Mouse (Mus musculus): ENCODE results near the gene Ralbp1. TPM values are rescaled to one million over a fixed set of nuclear protein-coding genes. Genes with fewer than 3 reads are reported as not detected.

Gene Ralbp1
- total RNA-seq, 2 experiments from 2014 or later = 39.4 to 41.1 TPM

- intact Hi-C loops (cut with DNase I) = no loop called here
- no peak for DNase-seq
These were observed 16.7 kb upstream of the Ralbp1 start for GRCm38 (mm10) chr17:65902281-65902680.

- intact Hi-C loops (cut with DNase I) = no loop called here
- DNase-seq = no peak
These were observed 10.4 kb upstream of the Ralbp1 start for GRCm38 (mm10) chr17:65896016-65896415.

GRCm38 (mm10) chr17:65889476-65889875 lies 3.9 kb upstream of the Ralbp1 start:
- intact Hi-C loops (cut with DNase I) = loop anchor here (10.0 kb wide), 1 partner anchor 1555 kb away; the partner anchor contains the start of gene Pja2
- no peak for DNase-seq

- peak in 1 of 2 experiments; percentile 15 for DNase-seq
These were observed 973 bp upstream of the Ralbp1 start for GRCm38 (mm10) chr17:65886571-65886970.

GRCm38 (mm10) chr17:65885398-65885696 lies 251 bp downstream of the Ralbp1 start:
- DNase-seq = no peak
- intact Hi-C loops (cut with DNase I) = loop anchor here (10.0 kb wide), 1 partner anchor 1551 kb away; the partner anchor contains the start of gene Pja2

More at GRCm38 (mm10) chr17:65886571-65886970, 973 bp upstream of the Ralbp1 start:
- intact Hi-C loops (cut with DNase I) = loop anchor here (10.0 kb wide), 1 partner anchor 1552 kb away; the partner anchor contains the start of gene Pja2

GRCm38 (mm10) chr17:65884691-65885397 lies 754 bp downstream of the Ralbp1 start:
- peak; percentile 97 to 98 for DNase-seq
- intact Hi-C loops (cut with DNase I) = loop anchor here (5.0 to 10.0 kb wide), 3 partner anchors 67 to 1550 kb away; partner anchors contain the start of genes Pja2, Twsg1 and Washc1

- intact Hi-C loops (cut with DNase I) = loop anchor here (5.0 to 10.0 kb wide), 3 partner anchors 68 to 1549 kb away; partner anchors contain the start of genes Pja2, Twsg1 and Washc1
- no peak for DNase-seq
These were observed 1.4 kb downstream of the Ralbp1 start for GRCm38 (mm10) chr17:65884061-65884669.

GRCm38 (mm10) chr17:65877026-65877425 lies 8.6 kb downstream of the Ralbp1 start:
- DNase-seq = no peak
- intact Hi-C loops (cut with DNase I) = no loop called here

- intact Hi-C loops (cut with DNase I) = no loop called here
- DNase-seq = no peak
These were observed 11.8 kb downstream of the Ralbp1 start for GRCm38 (mm10) chr17:65873834-65874233.

- DNase-seq = no peak
- intact Hi-C loops (cut with DNase I) = no loop called here
These were observed 12.4 kb downstream of the Ralbp1 start for GRCm38 (mm10) chr17:65873156-65873555.

GRCm38 (mm10) chr17:65872652-65873051 lies 12.9 kb downstream of the Ralbp1 start:
- DNase-seq = peak in 1 of 2 experiments; percentile 33

GRCm38 (mm10) chr17:65872051-65872450 lies 13.5 kb downstream of the Ralbp1 start:
- intact Hi-C loops (cut with DNase I) = no loop called here

More at GRCm38 (mm10) chr17:65872652-65873051, 12.9 kb downstream of the Ralbp1 start:
- intact Hi-C loops (cut with DNase I) = no loop called here

GRCm38 (mm10) chr17:65871641-65872041 lies 14.0 kb downstream of the Ralbp1 start:
- intact Hi-C loops (cut with DNase I) = loop anchor here (2.0 kb wide), 1 partner anchor 235 kb away; no protein-coding TSS in a partner anchor
- no peak for DNase-seq

More at GRCm38 (mm10) chr17:65872051-65872450, 13.5 kb downstream of the Ralbp1 start:
- no peak for DNase-seq

- DNase-seq = peak; percentile 74 to 86
- intact Hi-C loops (cut with DNase I) = loop anchor here (2.0 kb wide), 1 partner anchor 237 kb away; no protein-coding TSS in a partner anchor
These were observed 15.5 kb downstream of the Ralbp1 start for GRCm38 (mm10) chr17:65870146-65870545.

- intact Hi-C loops (cut with DNase I) = loop anchor here (2.0 kb wide), 1 partner anchor 237 kb away; no protein-coding TSS in a partner anchor
These were observed 15.9 kb downstream of the Ralbp1 start for GRCm38 (mm10) chr17:65869720-65870119.

GRCm38 (mm10) chr17:65867996-65868395 lies 17.6 kb downstream of the Ralbp1 start:
- no peak for DNase-seq
- intact Hi-C loops (cut with DNase I) = no loop called here

More at GRCm38 (mm10) chr17:65869720-65870119, 15.9 kb downstream of the Ralbp1 start:
- DNase-seq = no peak

- intact Hi-C loops (cut with DNase I) = no loop called here
- DNase-seq = no peak
These were observed 19.4 kb downstream of the Ralbp1 start for GRCm38 (mm10) chr17:65866201-65866600.

GRCm38 (mm10) chr17:65865265-65865664 lies 20.3 kb downstream of the Ralbp1 start:
- no peak for DNase-seq
- intact Hi-C loops (cut with DNase I) = loop anchor here (2.0 kb wide), 2 partner anchors 88 to 240 kb away; no protein-coding TSS in a partner anchor

GRCm38 (mm10) chr17:65864742-65865141 lies 20.9 kb downstream of the Ralbp1 start:
- peak in 1 of 2 experiments; percentile 30 for DNase-seq
- intact Hi-C loops (cut with DNase I) = loop anchor here (2.0 kb wide), 2 partner anchors 88 to 240 kb away; no protein-coding TSS in a partner anchor

- intact Hi-C loops (cut with DNase I) = loop anchor here (2.0 kb wide), 2 partner anchors 89 to 241 kb away; no protein-coding TSS in a partner anchor
- no peak for DNase-seq
These were observed 21.8 kb downstream of the Ralbp1 start for GRCm38 (mm10) chr17:65863830-65864229.

- peak in 1 of 2 experiments; percentile 32 for DNase-seq
- intact Hi-C loops (cut with DNase I) = no loop called here
These were observed 23.0 kb downstream of the Ralbp1 start for GRCm38 (mm10) chr17:65862579-65862978.
